Mouse (Mus musculus) brain, embryonic 14.5 days (tissue): ENCODE measurements around the gene Hist1h4b.

Experiments
- CTCF ChIP-seq: fragments of 200-500 bp; IDR thresholded peaks from 2 replicates; pipeline ENCODE4 v1.5.1; 2012; ENCODE audit warnings: inconsistent platforms, mild to moderate bottlenecking, moderate library complexity, borderline replicate concordance; ENCODE audit not compliant: insufficient read depth, insufficient read length; ENCODE audit errors: extremely low read depth
- POLR2A ChIP-seq: fragments of 200-500 bp; IDR thresholded peaks from 2 replicates; pipeline ENCODE4 v1.6.1; 2012; ENCODE audit warnings: mild to moderate bottlenecking, inconsistent platforms, borderline replicate concordance; ENCODE audit not compliant: poor library complexity, insufficient read depth, insufficient read length, severe bottlenecking; ENCODE audit errors: extremely low read depth

- TF ChIP-seq POLR2A (no peak), CTCF (no peak)
These were observed 3.1 kb downstream of the Hist1h4b start for GRCm38 (mm10) chr13:23759916-23760239.
